Mouse (Mus musculus): ENCODE measurements at regions not wholly inside any gene's neighbourhood (a gene's known extent, or its start where the extent isn't known, plus 50 kb on each side); places are given as distances from the start of the nearest gene placed in this dataset.

- H3K4me1 ChIP-seq (ENCODE audit: control insufficient read depth, insufficient read depth, low read length) = no peaks in the 10 kb centered on the region
- no peaks in the 10 kb centered on the region for H3K27me3 ChIP-seq (ENCODE audit: control insufficient read depth, insufficient read depth, low read length)
- no peak overlapping the region for H3K9ac ChIP-seq (ENCODE audit: low read depth, low read length)
- ATAC-seq (ENCODE audit: low FRiP score, low TSS enrichment) = peak; percentile 66; the same call in 1 of the 2 replicates
- H3K36me3 ChIP-seq (ENCODE audit: control insufficient read depth, insufficient read depth, low read length) = no peaks in the 10 kb centered on the region
- WGBS = 60% methylated on average over 6 of the region's 6 CpGs
- H3K4me3 ChIP-seq (ENCODE audit: low read length) = no peak overlapping the region
- H3K4me2 ChIP-seq (replicated peaks; ENCODE audit: low read depth, low read length) = no peak overlapping the region
- H3K9me3 ChIP-seq (ENCODE audit: control insufficient read depth, low read length) = no peaks in the 10 kb centered on the region
- no peak overlapping the region for H3K27ac ChIP-seq (ENCODE audit: low read depth, low read length)
Observed at GRCm38 (mm10) chr12:25190360-25190759, 93.4 kb upstream of the Id2 start.

- no peaks in the 10 kb centered on the region for H3K27me3 ChIP-seq (ENCODE audit: control insufficient read depth, insufficient read depth, low read length)
Observed at GRCm38 (mm10) chr12:25189174-25189761, 92.3 kb upstream of the Id2 start.

GRCm38 (mm10) chr12:25188556-25188955 lies 91.6 kb upstream of the Id2 start:
- no peak overlapping the region for H3K9ac ChIP-seq (ENCODE audit: low read depth, low read length)
- H3K36me3 ChIP-seq (ENCODE audit: control insufficient read depth, insufficient read depth, low read length) = no peaks in the 10 kb centered on the region
- no peak overlapping the region for H3K27ac ChIP-seq (ENCODE audit: low read depth, low read length)
- 78% methylated on average over 3 of the region's 3 CpGs for WGBS
- no peak overlapping the region for H3K4me2 ChIP-seq (replicated peaks; ENCODE audit: low read depth, low read length)
- H3K4me3 ChIP-seq (ENCODE audit: low read length) = no peak overlapping the region
- H3K4me1 ChIP-seq (ENCODE audit: control insufficient read depth, insufficient read depth, low read length) = no peaks in the 10 kb centered on the region
- no peak for ATAC-seq (ENCODE audit: low FRiP score, low TSS enrichment)
- H3K27me3 ChIP-seq (ENCODE audit: control insufficient read depth, insufficient read depth, low read length) = no peaks in the 10 kb centered on the region
- no peaks in the 10 kb centered on the region for H3K9me3 ChIP-seq (ENCODE audit: control insufficient read depth, low read length)

More at GRCm38 (mm10) chr12:25189174-25189761, 92.3 kb upstream of the Id2 start:
- Histone ChIP-seq H3K9me3 (ENCODE audit: control insufficient read depth, low read length) (no peaks in the 10 kb centered on the region), H3K4me3 (ENCODE audit: low read length) (no peak overlapping the region), H3K4me2 (replicated peaks; ENCODE audit: low read depth, low read length) (no peak overlapping the region), H3K27ac (ENCODE audit: low read depth, low read length) (no peak overlapping the region), H3K36me3 (ENCODE audit: control insufficient read depth, insufficient read depth, low read length) (no peaks in the 10 kb centered on the region), H3K4me1 (ENCODE audit: control insufficient read depth, insufficient read depth, low read length) (no peaks in the 10 kb centered on the region), H3K9ac (ENCODE audit: low read depth, low read length) (no peak overlapping the region)
- 59% methylated on average over 16 of the region's 16 CpGs for WGBS
- ATAC-seq (ENCODE audit: low FRiP score, low TSS enrichment) = no peak

- ATAC-seq (ENCODE audit: low FRiP score, low TSS enrichment) = no peak
- H3K4me2 ChIP-seq (replicated peaks; ENCODE audit: low read depth, low read length) = no peak overlapping the region
- H3K4me1 ChIP-seq (ENCODE audit: control insufficient read depth, insufficient read depth, low read length) = no peaks in the 10 kb centered on the region
- no peaks in the 10 kb centered on the region for H3K9me3 ChIP-seq (ENCODE audit: control insufficient read depth, low read length)
- H3K27me3 ChIP-seq (ENCODE audit: control insufficient read depth, insufficient read depth, low read length) = no peaks in the 10 kb centered on the region
- H3K36me3 ChIP-seq (ENCODE audit: control insufficient read depth, insufficient read depth, low read length) = no peaks in the 10 kb centered on the region
- no peak overlapping the region for H3K27ac ChIP-seq (ENCODE audit: low read depth, low read length)
- no peak overlapping the region for H3K4me3 ChIP-seq (ENCODE audit: low read length)
- WGBS = 59% methylated on average over 3 of the region's 3 CpGs
- H3K9ac ChIP-seq (ENCODE audit: low read depth, low read length) = no peak overlapping the region
Observed at GRCm38 (mm10) chr12:25187216-25187615, 90.3 kb upstream of the Id2 start.

GRCm38 (mm10) chr12:25182680-25183079 lies 85.7 kb upstream of the Id2 start:
- no peaks in the 10 kb centered on the region for H3K36me3 ChIP-seq (ENCODE audit: control insufficient read depth, insufficient read depth, low read length)
- no peak overlapping the region for H3K4me3 ChIP-seq (ENCODE audit: low read length)
- H3K9ac ChIP-seq (ENCODE audit: low read depth, low read length) = no peak overlapping the region
- no peaks in the 10 kb centered on the region for H3K4me1 ChIP-seq (ENCODE audit: control insufficient read depth, insufficient read depth, low read length)
- 92% methylated on average over 4 of the region's 4 CpGs for WGBS
- no peak overlapping the region for H3K4me2 ChIP-seq (replicated peaks; ENCODE audit: low read depth, low read length)
- no peaks in the 10 kb centered on the region for H3K27me3 ChIP-seq (ENCODE audit: control insufficient read depth, insufficient read depth, low read length)
- H3K27ac ChIP-seq (ENCODE audit: low read depth, low read length) = no peak overlapping the region
- peaks cover 3% of the 10 kb centered on the region; the same call in 1 of the 2 replicates for H3K9me3 ChIP-seq (ENCODE audit: control insufficient read depth, low read length)
- no peak for ATAC-seq (ENCODE audit: low FRiP score, low TSS enrichment)

- Histone ChIP-seq H3K27ac (ENCODE audit: low read depth, low read length) (no peak overlapping the region), H3K36me3 (ENCODE audit: control insufficient read depth, insufficient read depth, low read length) (no peaks in the 10 kb centered on the region), H3K4me1 (ENCODE audit: control insufficient read depth, insufficient read depth, low read length) (no peaks in the 10 kb centered on the region), H3K27me3 (ENCODE audit: control insufficient read depth, insufficient read depth, low read length) (no peaks in the 10 kb centered on the region), H3K4me2 (replicated peaks; ENCODE audit: low read depth, low read length) (no peak overlapping the region), H3K9me3 (ENCODE audit: control insufficient read depth, low read length) (peaks cover 3% of the 10 kb centered on the region; the same call in 1 of the 2 replicates), H3K9ac (ENCODE audit: low read depth, low read length) (no peak overlapping the region), H3K4me3 (ENCODE audit: low read length) (no peak overlapping the region)
- ATAC-seq (ENCODE audit: low FRiP score, low TSS enrichment) = no peak
- WGBS = 93% methylated on average over 8 of the region's 8 CpGs
Observed at GRCm38 (mm10) chr12:25181317-25181716, 84.4 kb upstream of the Id2 start.

- H3K27ac ChIP-seq (ENCODE audit: low read depth, low read length) = no peak overlapping the region
- no peak overlapping the region for H3K4me3 ChIP-seq (ENCODE audit: low read length)
- peaks cover 3% of the 10 kb centered on the region; the same call in 1 of the 2 replicates for H3K9me3 ChIP-seq (ENCODE audit: control insufficient read depth, low read length)
- H3K9ac ChIP-seq (ENCODE audit: low read depth, low read length) = no peak overlapping the region
- H3K27me3 ChIP-seq (ENCODE audit: control insufficient read depth, insufficient read depth, low read length) = no peaks in the 10 kb centered on the region
- 100% methylated on average over 1 of the region's 1 CpGs for WGBS
- no peaks in the 10 kb centered on the region for H3K36me3 ChIP-seq (ENCODE audit: control insufficient read depth, insufficient read depth, low read length)
- H3K4me1 ChIP-seq (ENCODE audit: control insufficient read depth, insufficient read depth, low read length) = no peaks in the 10 kb centered on the region
- H3K4me2 ChIP-seq (replicated peaks; ENCODE audit: low read depth, low read length) = no peak overlapping the region
- no peak for ATAC-seq (ENCODE audit: low FRiP score, low TSS enrichment)
Observed at GRCm38 (mm10) chr12:25180861-25181260, 83.9 kb upstream of the Id2 start.

GRCm38 (mm10) chr12:25180289-25180688 lies 83.3 kb upstream of the Id2 start:
- Histone ChIP-seq H3K4me1 (ENCODE audit: control insufficient read depth, insufficient read depth, low read length) (no peaks in the 10 kb centered on the region), H3K9me3 (ENCODE audit: control insufficient read depth, low read length) (peaks cover 3% of the 10 kb centered on the region; the same call in 1 of the 2 replicates), H3K27me3 (ENCODE audit: control insufficient read depth, insufficient read depth, low read length) (no peaks in the 10 kb centered on the region), H3K27ac (ENCODE audit: low read depth, low read length) (no peak overlapping the region), H3K9ac (ENCODE audit: low read depth, low read length) (no peak overlapping the region), H3K4me2 (replicated peaks; ENCODE audit: low read depth, low read length) (no peak overlapping the region), H3K36me3 (ENCODE audit: control insufficient read depth, insufficient read depth, low read length) (no peaks in the 10 kb centered on the region), H3K4me3 (ENCODE audit: low read length) (no peak overlapping the region)
- ATAC-seq (ENCODE audit: low FRiP score, low TSS enrichment) = no peak
- 78% methylated on average over 3 of the region's 3 CpGs for whole genome bisulfite sequencing

GRCm38 (mm10) chr12:25178491-25179115 lies 81.7 kb upstream of the Id2 start:
- WGBS = 79% methylated on average over 5 of the region's 5 CpGs
- Histone ChIP-seq H3K4me1 (ENCODE audit: control insufficient read depth, insufficient read depth, low read length) (no peaks in the 10 kb centered on the region), H3K4me3 (ENCODE audit: low read length) (no peak overlapping the region), H3K27ac (ENCODE audit: low read depth, low read length) (no peak overlapping the region), H3K27me3 (ENCODE audit: control insufficient read depth, insufficient read depth, low read length) (no peaks in the 10 kb centered on the region), H3K9me3 (ENCODE audit: control insufficient read depth, low read length) (peaks cover 3% of the 10 kb centered on the region; the same call in 1 of the 2 replicates), H3K36me3 (ENCODE audit: control insufficient read depth, insufficient read depth, low read length) (no peaks in the 10 kb centered on the region), H3K4me2 (replicated peaks; ENCODE audit: low read depth, low read length) (no peak overlapping the region), H3K9ac (ENCODE audit: low read depth, low read length) (no peak overlapping the region)
- no peak for ATAC-seq (ENCODE audit: low FRiP score, low TSS enrichment)
